Mouse (Mus musculus): ENCODE results near the gene Srp9.

DNA sequence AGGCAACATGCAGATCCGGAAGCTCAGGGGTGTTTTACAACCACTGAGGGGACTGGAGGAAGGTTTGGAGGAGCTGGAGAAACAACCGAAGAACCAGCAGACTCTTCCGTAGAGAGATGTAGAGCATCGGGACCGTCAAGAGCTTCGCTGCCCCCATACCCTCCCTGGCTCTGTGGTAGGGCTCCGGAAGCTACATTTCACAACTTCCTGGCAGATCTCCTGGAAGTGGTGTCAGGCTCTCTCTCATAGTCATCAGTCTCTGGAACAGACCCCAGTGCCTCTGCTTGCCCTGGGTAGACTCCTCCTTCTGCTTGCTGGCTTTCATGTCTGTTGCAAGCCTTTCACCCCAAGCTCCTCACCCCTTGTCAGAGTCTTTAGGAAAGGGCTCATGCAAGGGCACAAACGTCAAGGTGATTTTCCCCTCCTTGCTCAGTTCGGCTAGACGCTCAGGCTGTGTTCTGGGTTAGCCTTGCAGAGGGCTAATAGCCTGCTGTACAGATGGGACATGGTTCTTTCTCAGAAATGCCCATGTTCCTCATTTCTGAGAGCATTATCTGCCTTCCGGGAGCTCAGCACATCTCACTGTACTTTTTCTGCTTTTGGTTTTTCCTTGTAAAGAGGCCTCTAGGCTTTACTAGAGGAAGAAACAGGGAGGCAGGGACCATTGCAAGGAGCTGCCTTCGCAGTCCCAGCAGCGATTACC, 16.0 kb upstream of the Srp9 start:
- no peak for TF ChIP-seq CTCF (IDR thresholded peaks at IDR 0.05; ENCODE audit: low read depth)
- no peak for TF ChIP-seq EP300 (IDR thresholded peaks at IDR 0.05; ENCODE audit: low read depth)
